Mouse (Mus musculus): Measurements from ENCODE around the gene Msl1. TPM values are rescaled to one million over a fixed set of nuclear protein-coding genes. Genes with fewer than 3 reads are reported as not detected.
"Not testable (repeated sequence)": the region's sequence is repeated elsewhere in the genome, so short reads cannot be mapped to it uniquely, and the experiment has no call there.

The Msl1 gene
- polyA plus RNA-seq, 1 experiment from 2014 or later, result 80.9 TPM

DNA sequence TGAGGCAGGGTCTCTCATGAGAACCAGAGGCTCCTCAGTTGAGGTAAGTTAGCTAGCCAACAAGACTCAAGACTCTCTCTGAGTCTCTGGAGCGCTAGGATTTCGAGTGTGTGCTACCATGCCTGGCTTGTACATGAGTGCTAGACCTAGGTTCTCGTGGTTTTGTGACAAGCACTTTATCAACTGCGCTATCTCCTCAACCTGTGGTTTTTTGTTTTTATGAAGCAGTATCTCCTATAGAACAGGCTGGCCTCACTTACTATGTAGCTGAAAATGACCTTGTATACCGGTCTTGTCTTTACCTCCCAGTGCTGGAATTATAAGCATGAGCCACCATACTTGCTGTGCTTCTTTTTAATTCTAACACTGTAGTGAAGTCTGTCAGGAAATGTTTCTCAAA is 25.7 kb downstream of the Msl1 start:
- Histone ChIP-seq H3K4me3 (ENCODE audit: inconsistent target) (no peak overlapping the region), H3K27ac (no peak overlapping the region), H3K36me3 (ENCODE audit: inconsistent target) (peaks cover 54% of the 10 kb centered on the region), H3K79me2 (ENCODE audit: inconsistent target) (peaks cover 86% of the 10 kb centered on the region)
- WGBS (ENCODE audit: missing documents), result 89% methylated on average over 5 of the region's 5 CpGs

- H3K4me3 ChIP-seq (ENCODE audit: inconsistent target); H3K27ac ChIP-seq: not testable (repeated sequence)
- Histone ChIP-seq H3K36me3 (ENCODE audit: inconsistent target) (peaks cover 79% of the 10 kb centered on the region), H3K79me2 (ENCODE audit: inconsistent target) (peaks cover 58% of the 10 kb centered on the region)
- no CpG with 5 or more reads among the region's 2 CpGs for WGBS (ENCODE audit: missing documents)
Measured at GRCm38 (mm10) chr11:98826071-98826470, 30.8 kb downstream of the Msl1 start.

- no peak overlapping the region for H3K27ac ChIP-seq
Measured at GRCm38 (mm10) chr11:98827877-98828276, 32.6 kb downstream of the Msl1 start.

GRCm38 (mm10) chr11:98829091-98829775 is 33.9 kb downstream of the Msl1 start:
- H3K27ac ChIP-seq, result no peak overlapping the region
- WGBS (ENCODE audit: missing documents), result 70% methylated on average over 12 of the region's 12 CpGs

More at GRCm38 (mm10) chr11:98827877-98828276, 32.6 kb downstream of the Msl1 start:
- no peak overlapping the region for H3K4me3 ChIP-seq (ENCODE audit: inconsistent target)
- WGBS (ENCODE audit: missing documents), result 93% methylated on average over 2 of the region's 2 CpGs
- H3K79me2 ChIP-seq (ENCODE audit: inconsistent target), result peaks cover 40% of the 10 kb centered on the region
- H3K36me3 ChIP-seq (ENCODE audit: inconsistent target), result peaks cover 79% of the 10 kb centered on the region

GRCm38 (mm10) chr11:98829875-98830274 is 34.6 kb downstream of the Msl1 start:
- H3K36me3 ChIP-seq (ENCODE audit: inconsistent target), result peaks cover 75% of the 10 kb centered on the region
- H3K79me2 ChIP-seq (ENCODE audit: inconsistent target), result peaks cover 20% of the 10 kb centered on the region
- no peak overlapping the region for H3K27ac ChIP-seq
- WGBS (ENCODE audit: missing documents), result 96% methylated on average over 3 of the region's 4 CpGs
- no peak overlapping the region for H3K4me3 ChIP-seq (ENCODE audit: inconsistent target)

More at GRCm38 (mm10) chr11:98829091-98829775, 33.9 kb downstream of the Msl1 start:
- peaks cover 79% of the 10 kb centered on the region for H3K36me3 ChIP-seq (ENCODE audit: inconsistent target)
- peaks cover 26% of the 10 kb centered on the region for H3K79me2 ChIP-seq (ENCODE audit: inconsistent target)
- H3K4me3 ChIP-seq (ENCODE audit: inconsistent target), result no peak overlapping the region

DNA sequence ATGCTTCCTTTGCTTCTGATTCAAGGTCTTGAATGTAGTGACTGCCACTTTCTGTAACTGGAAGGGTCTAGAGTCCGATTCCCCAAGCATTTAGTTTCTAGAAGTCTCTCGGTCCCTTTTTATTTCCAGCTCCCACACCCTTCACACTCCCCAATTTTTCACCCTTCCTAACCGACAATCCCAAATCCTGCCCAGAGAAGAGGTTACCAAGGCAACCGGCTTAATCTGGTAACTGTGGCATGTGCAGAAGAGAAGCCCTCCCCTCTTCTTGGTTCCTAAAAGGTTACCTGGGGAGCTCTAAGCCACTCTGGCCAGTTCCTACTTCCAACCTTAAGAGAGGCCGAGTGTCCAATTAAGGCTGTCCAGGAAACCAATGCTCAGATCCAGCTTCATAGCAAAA is 40.0 kb downstream of the Msl1 start:
- Histone ChIP-seq H3K27ac (no peak overlapping the region), H3K36me3 (ENCODE audit: inconsistent target) (peaks cover 41% of the 10 kb centered on the region), H3K79me2 (ENCODE audit: inconsistent target) (no peaks in the 10 kb centered on the region), H3K4me3 (ENCODE audit: inconsistent target) (no peak overlapping the region)
- WGBS (ENCODE audit: missing documents), result 96% methylated on average over 5 of the region's 5 CpGs

- Histone ChIP-seq H3K4me3 (ENCODE audit: inconsistent target) (no peak overlapping the region), H3K27ac (no peak overlapping the region), H3K79me2 (ENCODE audit: inconsistent target) (no peaks in the 10 kb centered on the region), H3K36me3 (ENCODE audit: inconsistent target) (peaks cover 38% of the 10 kb centered on the region)
- 83% methylated on average over 3 of the region's 3 CpGs for WGBS (ENCODE audit: missing documents)
Measured at GRCm38 (mm10) chr11:98835725-98836124, 40.4 kb downstream of the Msl1 start.

GRCm38 (mm10) chr11:98836128-98836527 is 40.8 kb downstream of the Msl1 start:
- Histone ChIP-seq H3K36me3 (ENCODE audit: inconsistent target) (peaks cover 34% of the 10 kb centered on the region), H3K27ac (no peak overlapping the region), H3K79me2 (ENCODE audit: inconsistent target) (no peaks in the 10 kb centered on the region), H3K4me3 (ENCODE audit: inconsistent target) (no peak overlapping the region)
- 62% methylated on average over 7 of the region's 7 CpGs for WGBS (ENCODE audit: missing documents)

- no peak within 1 kb of the TSS for H3K4me3 ChIP-seq (ENCODE audit: inconsistent target)
- WGBS (ENCODE audit: missing documents), result 2% methylated on average over 34 of the region's 48 CpGs
Measured at GRCm38 (mm10) chr11:98836651-98837141, 41.4 kb downstream of the Msl1 start, which contains the start of gene Rapgefl1. TSS of gene Rapgefl1 (plus strand) at chr11:98836785.

DNA sequence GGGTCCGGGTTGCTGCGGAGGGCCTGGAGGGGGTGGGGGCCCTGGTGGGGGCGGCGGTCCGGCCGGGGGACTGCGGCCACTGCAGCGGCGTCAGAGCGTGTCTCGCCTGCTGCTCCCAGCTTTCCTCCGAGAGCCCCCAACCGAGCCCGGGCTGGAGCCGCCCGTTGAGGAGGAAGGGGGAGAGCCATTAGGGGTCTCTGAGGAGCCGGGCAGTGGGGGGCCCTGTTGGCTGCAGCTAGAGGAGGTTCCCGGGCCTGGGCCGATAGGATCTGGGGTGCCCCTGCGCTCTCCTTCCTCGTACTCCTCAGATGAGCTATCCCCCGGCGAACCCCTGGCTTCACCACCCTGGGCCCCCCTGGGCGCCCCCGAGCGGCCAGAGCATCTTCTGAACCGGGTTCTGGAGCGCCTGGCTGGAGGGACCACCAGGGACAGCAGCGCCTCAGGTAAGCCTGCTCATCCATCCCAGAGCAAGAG is 42.0 kb downstream of the Msl1 start:
- 11% methylated on average over 27 of the region's 29 CpGs for WGBS (ENCODE audit: missing documents)
- no peaks in the 10 kb centered on the region for H3K79me2 ChIP-seq (ENCODE audit: inconsistent target)
- no peak overlapping the region for H3K4me3 ChIP-seq (ENCODE audit: inconsistent target)
- H3K36me3 ChIP-seq (ENCODE audit: inconsistent target), result peaks cover 22% of the 10 kb centered on the region
- no peak overlapping the region for H3K27ac ChIP-seq

More at GRCm38 (mm10) chr11:98836651-98837141, 41.4 kb downstream of the Msl1 start, which contains the start of gene Rapgefl1:
- no peaks in the 10 kb centered on the region for H3K79me2 ChIP-seq (ENCODE audit: inconsistent target)
- H3K27ac ChIP-seq, result no peak within 1 kb of the TSS
- peaks cover 28% of the 10 kb centered on the region for H3K36me3 ChIP-seq (ENCODE audit: inconsistent target)

- Histone ChIP-seq H3K79me2 (ENCODE audit: inconsistent target) (no peaks in the 10 kb centered on the region), H3K4me3 (ENCODE audit: inconsistent target) (no peak overlapping the region), H3K36me3 (ENCODE audit: inconsistent target) (peaks cover 16% of the 10 kb centered on the region; the same call in 1 of the 2 replicates), H3K27ac (no peak overlapping the region)
- 87% methylated on average over 11 of the region's 11 CpGs for WGBS (ENCODE audit: missing documents)
Measured at GRCm38 (mm10) chr11:98837917-98838316, 42.6 kb downstream of the Msl1 start.

DNA sequence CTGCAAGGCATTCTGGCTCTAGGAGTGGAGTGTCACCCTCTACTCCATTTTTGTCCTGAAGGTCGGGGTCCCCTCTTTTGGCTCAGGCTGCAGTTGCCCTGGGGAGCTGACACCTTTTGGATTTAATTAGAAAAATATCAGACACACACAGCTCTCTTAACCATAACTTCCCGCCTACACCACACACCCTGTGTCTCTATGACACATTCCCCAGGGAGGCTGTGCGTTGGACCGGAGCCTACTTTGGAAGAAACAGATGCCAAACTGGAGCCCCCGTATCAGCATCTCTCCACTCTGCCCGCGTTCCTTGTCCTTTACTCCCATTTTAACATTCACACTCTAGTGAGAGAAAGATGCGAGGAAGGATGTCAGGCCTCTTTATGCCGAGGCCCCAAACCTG is 43.2 kb downstream of the Msl1 start:
- H3K79me2 ChIP-seq (ENCODE audit: inconsistent target), result no peaks in the 10 kb centered on the region
- peaks cover 10% of the 10 kb centered on the region; the same call in 1 of the 2 replicates for H3K36me3 ChIP-seq (ENCODE audit: inconsistent target)
- H3K27ac ChIP-seq, result no peak overlapping the region
- WGBS (ENCODE audit: missing documents), result 93% methylated on average over 9 of the region's 9 CpGs
- no peak overlapping the region for H3K4me3 ChIP-seq (ENCODE audit: inconsistent target)

DNA sequence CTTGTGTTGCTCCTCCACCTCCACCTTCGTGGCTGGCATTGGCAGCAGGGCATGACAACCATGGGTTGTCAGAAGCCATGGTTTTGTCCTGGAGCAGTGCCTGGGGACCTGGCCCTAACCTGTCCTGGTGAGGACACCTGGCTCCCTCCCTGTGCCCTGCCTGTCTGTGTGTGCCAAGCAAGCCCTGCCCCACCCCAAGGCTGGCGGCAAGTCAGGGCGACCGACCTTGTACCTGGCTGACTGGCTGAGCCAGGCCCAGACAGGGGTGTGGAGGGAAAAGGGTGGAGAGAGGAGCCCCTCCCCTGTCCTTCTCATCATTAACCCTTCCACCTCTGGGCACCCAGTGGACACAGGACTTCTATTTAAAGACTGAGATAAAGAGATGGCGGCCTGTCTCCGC is 44.1 kb downstream of the Msl1 start:
- Histone ChIP-seq H3K4me3 (ENCODE audit: inconsistent target) (no peak overlapping the region), H3K79me2 (ENCODE audit: inconsistent target) (no peaks in the 10 kb centered on the region), H3K36me3 (ENCODE audit: inconsistent target) (0 out of 2 replicates have a peak, but pooled peaks cover under 1% of the 10 kb centered on the region), H3K27ac (no peak overlapping the region)
- 89% methylated on average over 3 of the region's 6 CpGs for WGBS (ENCODE audit: missing documents)

GRCm38 (mm10) chr11:98839897-98840296 is 44.6 kb downstream of the Msl1 start:
- Histone ChIP-seq H3K4me3 (ENCODE audit: inconsistent target) (no peak overlapping the region), H3K27ac (no peak overlapping the region), H3K36me3 (ENCODE audit: inconsistent target) (no peaks in the 10 kb centered on the region), H3K79me2 (ENCODE audit: inconsistent target) (no peaks in the 10 kb centered on the region)
- 75% methylated on average over 6 of the region's 10 CpGs for WGBS (ENCODE audit: missing documents)

GRCm38 (mm10) chr11:98846016-98846415 is 50.7 kb downstream of the Msl1 start:
- Histone ChIP-seq H3K4me3 (ENCODE audit: inconsistent target) (no peak overlapping the region), H3K27ac (no peak overlapping the region), H3K79me2 (ENCODE audit: inconsistent target) (no peaks in the 10 kb centered on the region), H3K36me3 (ENCODE audit: inconsistent target) (no peaks in the 10 kb centered on the region)
- 93% methylated on average over 13 of the region's 13 CpGs for WGBS (ENCODE audit: missing documents)
